Mouse (Mus musculus) lung, adult 2 months (tissue): ENCODE results near the gene Tff3. TPM values are rescaled to one million over a fixed set of nuclear protein-coding genes. Genes with fewer than 3 reads are reported as not detected.
A peak's percentile ranks its signal among the peaks of the same experiment; 100 is the strongest.

Source experiments
- DNase-seq: peaks from one replicate; pipeline ENCODE4 v3.0.0; 2022
- H3K4me1 ChIP-seq: fragments of 200-500 bp; 2 replicates; pipeline ENCODE4 v1.6.1; 2011; ENCODE audit warnings: low read length; ENCODE audit not compliant: control insufficient read depth, insufficient read depth
- H3K4me3 ChIP-seq: fragments of 200-500 bp; replicated peaks from 2 replicates; pipeline ENCODE3; 2011; ENCODE audit warnings: low read depth, mild to moderate bottlenecking, control low read depth, low read length; ENCODE audit errors: extremely low read depth
- CTCF ChIP-seq: fragments of 200-500 bp; IDR thresholded peaks from 2 replicates; pipeline ENCODE4 v1.5.1; 2011; ENCODE audit warnings: mild to moderate bottlenecking, low read length, control low read depth; ENCODE audit not compliant: insufficient read depth
- POLR2A ChIP-seq: fragments of 200-500 bp; IDR thresholded peaks from 2 replicates; pipeline ENCODE4 v1.6.1; 2011; ENCODE audit warnings: low read depth, mild to moderate bottlenecking, control low read depth, low read length, borderline replicate concordance; ENCODE audit errors: extremely low read depth
- WGBS: fragments of 180-500 bp; shearing (Covaris S2); methylation state at CpG from one replicate; pipeline ENCODE4 v1.1.7; 2018; 5-methylcytosine and 5-hydroxymethylcytosine counted together
- polyA plus RNA-seq: library from polyadenylated mRNA; depleted of rRNA; stranded (reverse); fragments of >200 nt; gene quantifications from 2 replicates; pipeline ENCODE4 v1.2.3, GENCODE M21; 2012; rRNA removed

The Tff3 gene
- polyA plus RNA-seq, 1 experiment: not detected

DNA sequence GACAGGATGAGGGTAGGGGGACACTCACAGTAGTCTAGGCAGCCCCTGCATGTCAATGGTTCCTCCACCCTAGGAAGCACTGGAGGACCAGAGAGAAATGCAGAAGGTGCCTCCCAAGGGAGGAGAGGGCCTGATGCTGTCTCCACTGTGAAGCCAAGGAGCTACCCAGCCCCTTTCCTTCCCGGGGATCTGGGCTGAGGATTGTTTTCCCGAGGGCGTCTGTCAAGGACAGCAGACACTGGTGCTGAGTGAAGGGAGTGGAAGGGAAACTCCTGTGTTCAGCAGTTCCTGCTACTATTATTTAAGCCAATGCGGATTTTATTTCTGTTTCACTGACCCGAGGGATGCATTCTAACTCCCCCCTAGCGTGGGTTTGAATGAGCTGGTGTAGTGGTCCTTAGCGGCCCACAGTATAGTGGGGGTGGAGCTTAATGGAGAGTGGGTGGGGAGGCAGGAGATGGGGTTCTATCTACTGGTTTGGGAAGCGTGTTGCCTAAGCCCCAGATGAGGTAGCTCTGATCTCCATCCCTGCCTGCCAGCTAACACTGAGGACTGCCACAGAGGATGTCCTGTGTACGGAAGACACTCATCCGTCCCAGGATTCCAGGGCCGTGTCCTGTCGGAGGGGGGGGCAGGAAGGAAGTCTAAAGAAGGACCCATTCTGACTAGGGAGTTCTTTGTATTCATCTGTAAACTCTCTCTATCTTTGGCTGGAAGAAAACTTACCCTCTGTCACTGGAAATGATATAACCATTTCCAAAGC, 50.2 kb downstream of the Tff3 start:
- no peak for TF ChIP-seq CTCF
- TF ChIP-seq POLR2A: peak; percentile 52; the same call in 1 of the 2 replicates
- no peak for DNase-seq
- 45% methylated on average over 12 of the region's 12 CpGs for WGBS
- Histone ChIP-seq H3K4me1 (peaks cover 29% of the 10 kb centered on the region), H3K4me3 (no peak overlapping the region)

GRCm38 (mm10) chr17:31078581-31078980, 50.9 kb downstream of the Tff3 start:
- Histone ChIP-seq H3K4me1 (peaks cover 33% of the 10 kb centered on the region), H3K4me3 (no peak overlapping the region)
- no peak for TF ChIP-seq CTCF
- TF ChIP-seq POLR2A: no peak
- DNase-seq: no peak
- WGBS: 60% methylated on average over 11 of the region's 11 CpGs

DNA sequence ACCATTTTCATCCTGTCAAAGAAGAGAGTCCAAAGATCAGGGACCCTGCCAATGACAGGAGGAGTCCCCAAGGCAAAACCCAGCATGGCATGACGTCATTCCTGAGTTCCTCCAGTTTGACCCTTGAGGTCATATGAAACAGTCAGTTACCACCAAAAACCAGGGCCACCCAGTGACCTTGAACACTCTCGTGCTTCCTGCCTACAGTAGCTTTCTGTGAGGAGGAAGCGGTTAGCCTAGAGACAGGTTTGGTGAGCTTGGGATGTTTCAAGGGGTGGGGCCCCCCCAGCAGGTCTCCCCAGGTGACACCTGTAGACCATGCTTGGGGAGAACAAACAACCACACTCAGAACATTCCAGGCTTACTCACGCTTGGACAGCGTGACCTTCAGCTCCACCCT, 51.9 kb downstream of the Tff3 start:
- TF ChIP-seq CTCF (no peak), POLR2A (no peak)
- DNase-seq: no peak
- Histone ChIP-seq H3K4me1 (peaks cover 38% of the 10 kb centered on the region), H3K4me3 (no peak overlapping the region)
- 52% methylated on average over 5 of the region's 5 CpGs for WGBS

DNA sequence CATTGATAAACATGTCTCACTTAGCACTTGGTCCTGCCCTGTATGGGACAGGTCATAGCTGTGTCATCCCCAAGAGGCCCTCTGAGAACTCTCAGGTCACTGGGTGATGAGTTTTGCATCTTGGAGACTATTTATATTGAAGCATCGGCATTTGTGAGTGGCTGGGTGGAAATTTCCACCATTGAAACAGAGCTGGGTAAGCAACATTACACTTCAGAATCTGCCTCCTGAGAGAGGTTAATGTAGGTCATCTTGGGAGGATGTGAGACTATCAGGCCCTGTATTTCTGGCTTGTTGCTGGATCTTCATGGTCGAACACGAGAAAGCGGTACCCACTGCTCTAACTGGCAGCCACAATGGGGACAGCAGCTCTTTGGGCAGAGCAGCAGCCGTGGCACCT, 54.0 kb downstream of the Tff3 start:
- H3K4me1 ChIP-seq: peaks cover 40% of the 10 kb centered on the region
- no peak for DNase-seq
- TF ChIP-seq POLR2A (no peak), CTCF (no peak)
- peak overlapping the region; percentile 7 for H3K4me3 ChIP-seq
- WGBS: 39% methylated on average over 5 of the region's 5 CpGs

Other genes with a start within 250 kb of the Tff3 start
- 43.6 and 54.1 TPM in 2 replicates for gene Glp1r, start 227.8 kb downstream of the Tff3 start, polyA plus RNA-seq
- gene Umodl1, start 175.0 kb downstream of the Tff3 start, polyA plus RNA-seq: 0.02 TPM in 1 of 2 replicates, not detected in the other
- gene Abcg1, start 72.0 kb downstream of the Tff3 start, polyA plus RNA-seq: 53.2 and 57.4 TPM in 2 replicates
- 4.5 and 25.4 TPM in 2 replicates for gene Tff2, start 14.6 kb upstream of the Tff3 start, polyA plus RNA-seq
- not detected in 2 replicates for gene Tff1, start 35.6 kb upstream of the Tff3 start, polyA plus RNA-seq
- 0.05 and 0.11 TPM in 2 replicates for gene Tmprss3, start 69.3 kb upstream of the Tff3 start, polyA plus RNA-seq
- gene Ubash3a, start 78.2 kb upstream of the Tff3 start, polyA plus RNA-seq: 0.63 and 1.1 TPM in 2 replicates
- 6.9 and 11.7 TPM in 2 replicates for gene Rsph1, start 147.7 kb upstream of the Tff3 start, polyA plus RNA-seq
- gene Slc37a1, start 157.1 kb upstream of the Tff3 start, polyA plus RNA-seq: 51.1 and 54.3 TPM in 2 replicates